Mouse (Mus musculus) kidney, embryonic 16.5 days (tissue): Measurements from ENCODE around the gene Rbms3. TPM values are rescaled to one million over a fixed set of nuclear protein-coding genes. Genes with fewer than 3 reads are reported as not detected.

Source experiments
- ATAC-seq: fragments of 200-750 bp; cut with Nextera tagmentation; 2 replicates; pipeline ENCODE4 v1.8.0; 2017; ENCODE audit warnings: moderate TSS enrichment; ENCODE audit not compliant: low FRiP score, low TSS enrichment
- H3K27ac ChIP-seq: fragments of 300-500 bp; sonication (generic); 2 replicates; pipeline ENCODE4 v1.5.1; 2014; ENCODE audit warnings: low read length
- H3K27me3 ChIP-seq: fragments of 300-500 bp; sonication (generic); 2 replicates; pipeline ENCODE4 v1.6.1; 2014; ENCODE audit warnings: low read length, control low read depth, mixed read lengths; ENCODE audit not compliant: insufficient read depth
- H3K36me3 ChIP-seq: fragments of 300-500 bp; sonication (generic); 2 replicates; pipeline ENCODE4 v1.6.1; 2014; ENCODE audit warnings: low read length, control low read depth, mixed read lengths; ENCODE audit not compliant: insufficient read depth
- H3K4me1 ChIP-seq: fragments of 300-500 bp; sonication (generic); 2 replicates; pipeline ENCODE4 v1.6.1; 2014; ENCODE audit warnings: low read length, control low read depth, mixed read lengths; ENCODE audit not compliant: insufficient read depth
- H3K4me2 ChIP-seq: fragments of 300-500 bp; sonication (generic); replicated peaks from 2 replicates; pipeline ENCODE4 v1.6.1; 2014; ENCODE audit warnings: low read depth, low read length
- H3K4me3 ChIP-seq: fragments of 300-500 bp; sonication (generic); 2 replicates; pipeline ENCODE4 v1.5.1; 2014; ENCODE audit warnings: mild to moderate bottlenecking, low read length
- H3K9ac ChIP-seq: fragments of 300-500 bp; sonication (generic); replicated peaks from 2 replicates; pipeline ENCODE4 v1.6.1; 2014; ENCODE audit warnings: low read length
- H3K9me3 ChIP-seq: fragments of 300-500 bp; sonication (generic); 2 replicates; pipeline ENCODE4 v1.6.1; 2016; ENCODE audit warnings: low read length, control low read depth
- WGBS: fragments of 180-500 bp; shearing (Covaris S2); extraction: QIAGEN DNeasy Blood & Tissue Kit; methylation state at CpG from one replicate; pipeline ENCODE4 v1.1.7; 2014; 5-methylcytosine and 5-hydroxymethylcytosine counted together
- polyA plus RNA-seq: library from polyadenylated mRNA; unstranded; fragments of >200 nt; fragmentation: Nextera tagmentation; extraction: Ambion mirVana; gene quantifications from 2 replicates; pipeline ENCODE4 v1.2.1, GENCODE M21; 2015

Rbms3 gene
- polyA plus RNA-seq, 1 experiment from 2014 or later, result 81.9 TPM

DNA sequence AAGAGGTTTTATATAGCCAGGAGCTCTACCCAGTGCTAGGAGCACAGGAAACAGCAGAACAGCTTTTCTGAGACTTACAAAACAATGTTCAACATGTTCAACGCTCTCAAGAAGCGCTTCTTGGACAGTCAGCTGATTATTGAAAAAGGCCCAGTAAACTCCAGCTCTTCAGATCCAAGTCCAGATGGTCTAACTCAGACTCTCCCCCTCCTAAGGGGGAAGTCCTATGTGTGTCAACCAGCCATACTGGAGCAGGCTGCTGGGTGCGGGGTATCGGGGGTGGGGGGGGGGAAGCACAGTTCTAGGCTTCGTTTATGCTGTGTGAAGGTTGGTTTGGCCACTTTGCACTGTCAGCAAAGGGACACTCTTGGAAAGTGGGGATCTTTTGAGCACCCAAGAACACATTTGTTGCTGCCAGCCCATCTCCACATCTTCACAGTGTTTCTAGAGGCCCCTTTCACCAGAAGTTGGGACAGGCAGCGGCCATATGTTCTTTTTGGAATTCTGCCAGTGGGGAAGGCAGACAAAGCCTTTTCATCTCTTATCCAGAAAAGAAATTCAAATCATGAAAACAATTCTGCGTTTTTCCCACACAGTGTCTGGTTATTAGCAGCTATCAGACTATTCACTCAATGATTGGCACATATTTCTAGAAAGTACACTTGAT, 485.5 kb downstream of the Rbms3 start:
- 59% methylated on average over 7 of the region's 7 CpGs for WGBS
- peak; percentile 69 for ATAC-seq
- no peak overlapping the region for H3K9ac ChIP-seq
- no peak overlapping the region for H3K4me2 ChIP-seq
- peak overlapping the region; percentile 37 for H3K27ac ChIP-seq
- peaks cover 15% of the 10 kb centered on the region for H3K4me1 ChIP-seq
- H3K9me3 ChIP-seq, result no peaks in the 10 kb centered on the region
- H3K36me3 ChIP-seq, result peaks cover 6% of the 10 kb centered on the region; the same call in 1 of the 2 replicates
- no peak overlapping the region for H3K4me3 ChIP-seq
- no peaks in the 10 kb centered on the region for H3K27me3 ChIP-seq

DNA sequence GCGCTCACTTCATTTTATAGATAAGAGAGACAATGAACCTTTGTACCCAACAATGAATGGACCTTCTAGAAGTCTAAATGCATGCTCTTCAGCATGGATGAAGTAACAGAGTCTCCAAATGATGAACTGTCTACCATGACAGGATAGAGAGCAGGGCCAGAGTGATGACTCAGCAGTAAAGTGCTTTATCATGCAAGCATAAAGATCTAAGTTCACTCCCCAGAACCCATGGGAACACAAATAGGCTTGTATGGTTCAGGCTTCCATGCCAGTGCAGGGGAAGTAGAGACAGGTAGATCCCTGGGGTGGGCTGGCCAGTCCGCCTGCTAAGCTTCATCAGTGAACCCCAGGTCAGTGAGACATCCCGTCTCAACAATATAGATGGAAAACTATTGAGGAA, 489.7 kb downstream of the Rbms3 start:
- H3K4me3 ChIP-seq, result no peak overlapping the region
- ATAC-seq, result no peak
- WGBS, result 90% methylated on average over 3 of the region's 3 CpGs
- H3K9ac ChIP-seq, result no peak overlapping the region
- H3K9me3 ChIP-seq, result no peaks in the 10 kb centered on the region
- no peak overlapping the region for H3K27ac ChIP-seq
- H3K36me3 ChIP-seq, result peaks cover 6% of the 10 kb centered on the region; the same call in 1 of the 2 replicates
- no peak overlapping the region for H3K4me2 ChIP-seq
- peaks cover 19% of the 10 kb centered on the region for H3K4me1 ChIP-seq
- H3K27me3 ChIP-seq, result no peaks in the 10 kb centered on the region

DNA sequence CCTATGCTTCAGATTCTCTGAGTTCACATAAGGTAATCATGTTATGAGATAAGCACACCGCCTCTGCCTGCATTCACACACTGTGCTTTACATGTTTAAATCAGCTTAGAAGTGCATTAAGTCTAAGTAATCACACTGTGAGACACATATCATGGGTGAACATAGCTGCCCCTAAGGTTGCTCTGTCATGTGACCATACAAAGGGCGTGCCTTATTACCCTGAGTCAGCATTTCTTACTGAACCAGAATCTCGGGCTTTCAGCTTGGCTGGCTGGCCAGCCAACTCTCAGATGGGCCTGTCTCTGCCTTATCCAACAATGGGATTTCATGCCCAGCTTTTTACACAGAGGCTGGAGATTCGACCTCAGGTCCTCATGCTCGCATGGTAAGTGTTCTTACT, 493.3 kb downstream of the Rbms3 start:
- Histone ChIP-seq H3K4me3 (no peak overlapping the region), H3K9me3 (no peaks in the 10 kb centered on the region), H3K9ac (no peak overlapping the region), H3K27me3 (no peaks in the 10 kb centered on the region), H3K27ac (no peak overlapping the region), H3K4me1 (peaks cover 17% of the 10 kb centered on the region), H3K4me2 (no peak overlapping the region), H3K36me3 (no peaks in the 10 kb centered on the region; the same call in 1 of the 2 replicates)
- ATAC-seq, result no peak
- 74% methylated on average over 5 of the region's 5 CpGs for WGBS

DNA sequence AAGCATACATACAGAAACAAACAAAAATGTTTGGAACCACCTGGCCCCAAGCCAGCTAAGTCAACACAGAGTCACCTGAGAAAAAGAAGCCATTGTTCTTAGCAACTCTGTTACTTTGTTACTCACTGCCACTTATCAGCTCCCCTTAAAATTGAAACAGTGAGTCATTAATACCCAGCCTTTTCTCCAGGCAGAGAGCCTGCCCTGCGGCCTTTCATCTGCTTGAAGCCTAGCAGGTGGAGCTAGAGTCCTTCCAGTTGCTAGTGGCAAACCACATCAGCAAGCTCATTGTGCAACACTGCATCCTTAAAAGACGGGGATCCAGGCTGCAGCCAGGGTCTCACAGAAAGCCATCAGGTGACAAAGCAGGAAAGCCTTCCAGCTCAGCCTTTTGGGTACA, 495.7 kb downstream of the Rbms3 start:
- Histone ChIP-seq H3K4me3 (no peak overlapping the region), H3K27ac (no peak overlapping the region)

DNA sequence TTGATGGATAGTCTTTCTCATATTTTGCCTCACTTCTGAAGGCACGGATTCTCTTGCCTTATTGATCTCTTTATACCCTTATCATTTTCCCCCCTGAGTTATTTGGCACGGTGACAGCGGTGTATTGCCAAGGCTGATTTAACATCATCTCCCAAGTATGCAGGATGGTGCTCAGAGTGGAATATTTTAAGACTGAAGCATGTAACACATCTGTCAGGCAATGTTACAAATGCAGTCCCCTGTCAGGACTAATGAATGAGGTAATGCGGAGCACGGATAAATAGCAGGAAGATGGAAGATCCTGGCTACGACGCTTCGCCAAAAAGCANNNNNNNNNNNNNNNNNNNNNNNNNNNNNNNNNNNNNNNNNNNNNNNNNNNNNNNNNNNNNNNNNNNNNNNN, 502.9 kb downstream of the Rbms3 start:
- no peak overlapping the region for H3K4me3 ChIP-seq
- ATAC-seq, result no peak
- H3K4me2 ChIP-seq, result no peak overlapping the region

More for the DNA sequence above, 495.7 kb downstream of the Rbms3 start:
- H3K9ac ChIP-seq, result no peak overlapping the region
- H3K4me1 ChIP-seq, result peaks cover 17% of the 10 kb centered on the region
- H3K9me3 ChIP-seq, result no peaks in the 10 kb centered on the region
- no peaks in the 10 kb centered on the region for H3K27me3 ChIP-seq
- H3K36me3 ChIP-seq, result no peaks in the 10 kb centered on the region
- 48% methylated on average over 2 of the region's 2 CpGs for WGBS
- ATAC-seq, result 0 out of 2 replicates have a peak, but pooled peaks have one; percentile 23
- no peak overlapping the region for H3K4me2 ChIP-seq

DNA sequence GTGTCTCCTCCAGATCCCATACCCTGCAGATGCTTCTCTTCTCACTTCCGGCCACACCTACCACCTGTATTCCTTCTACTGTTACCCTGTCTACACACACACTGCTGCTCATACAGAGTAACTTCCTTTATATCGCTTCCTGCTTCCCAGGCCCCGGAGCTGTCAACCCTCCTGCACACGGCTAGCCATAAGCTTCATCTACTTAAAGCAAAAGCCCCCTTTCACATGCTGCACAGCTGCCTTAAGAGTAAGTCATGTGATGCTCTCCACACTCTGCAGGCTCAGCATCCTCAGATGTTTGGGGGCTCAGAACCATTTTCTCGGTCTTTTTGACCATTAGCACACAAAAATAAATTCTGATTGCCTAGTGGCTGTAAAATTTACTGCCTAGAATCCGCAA, 503.9 kb downstream of the Rbms3 start:
- Histone ChIP-seq H3K9ac (no peak overlapping the region), H3K4me1 (peaks cover 9% of the 10 kb centered on the region), H3K36me3 (no peaks in the 10 kb centered on the region), H3K9me3 (no peaks in the 10 kb centered on the region), H3K4me3 (no peak overlapping the region), H3K27me3 (no peaks in the 10 kb centered on the region), H3K27ac (no peak overlapping the region), H3K4me2 (no peak overlapping the region)
- ATAC-seq, result no peak
- WGBS, result 64% methylated on average over 6 of the region's 6 CpGs

More for the DNA sequence above, 502.9 kb downstream of the Rbms3 start:
- no peak overlapping the region for H3K9ac ChIP-seq
- 64% methylated on average over 8 of the region's 8 CpGs for WGBS
- no peaks in the 10 kb centered on the region for H3K27me3 ChIP-seq
- H3K4me1 ChIP-seq, result peaks cover 9% of the 10 kb centered on the region; the same call in 1 of the 2 replicates
- H3K9me3 ChIP-seq, result no peaks in the 10 kb centered on the region
- H3K36me3 ChIP-seq, result no peaks in the 10 kb centered on the region
- no peak overlapping the region for H3K27ac ChIP-seq

DNA sequence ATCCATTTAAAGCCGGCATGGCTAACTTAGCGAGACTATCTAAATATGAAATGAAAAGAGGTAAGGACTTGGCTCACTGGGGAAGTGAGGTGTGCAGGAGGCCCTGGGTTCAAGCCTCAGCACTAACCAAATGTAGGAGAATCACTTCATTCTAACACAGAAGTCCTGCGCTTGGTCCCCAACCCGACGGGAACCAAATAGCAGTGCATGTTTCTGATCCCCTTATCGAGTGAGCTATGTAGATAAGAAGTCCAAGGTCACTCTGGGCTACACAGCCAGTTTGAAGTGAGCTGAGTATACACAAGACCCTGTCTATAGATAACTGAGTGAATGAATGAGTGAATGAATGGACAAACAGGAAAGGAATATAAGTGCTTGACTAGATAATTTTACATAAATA, 508.1 kb downstream of the Rbms3 start:
- Histone ChIP-seq H3K4me1 (peaks cover 9% of the 10 kb centered on the region; the same call in 1 of the 2 replicates), H3K27me3 (no peaks in the 10 kb centered on the region), H3K9ac (no peak overlapping the region), H3K9me3 (no peaks in the 10 kb centered on the region), H3K4me2 (no peak overlapping the region), H3K27ac (no peak overlapping the region), H3K36me3 (no peaks in the 10 kb centered on the region), H3K4me3 (no peak overlapping the region)
- ATAC-seq, result no peak
- 86% methylated on average over 6 of the region's 6 CpGs for WGBS

DNA sequence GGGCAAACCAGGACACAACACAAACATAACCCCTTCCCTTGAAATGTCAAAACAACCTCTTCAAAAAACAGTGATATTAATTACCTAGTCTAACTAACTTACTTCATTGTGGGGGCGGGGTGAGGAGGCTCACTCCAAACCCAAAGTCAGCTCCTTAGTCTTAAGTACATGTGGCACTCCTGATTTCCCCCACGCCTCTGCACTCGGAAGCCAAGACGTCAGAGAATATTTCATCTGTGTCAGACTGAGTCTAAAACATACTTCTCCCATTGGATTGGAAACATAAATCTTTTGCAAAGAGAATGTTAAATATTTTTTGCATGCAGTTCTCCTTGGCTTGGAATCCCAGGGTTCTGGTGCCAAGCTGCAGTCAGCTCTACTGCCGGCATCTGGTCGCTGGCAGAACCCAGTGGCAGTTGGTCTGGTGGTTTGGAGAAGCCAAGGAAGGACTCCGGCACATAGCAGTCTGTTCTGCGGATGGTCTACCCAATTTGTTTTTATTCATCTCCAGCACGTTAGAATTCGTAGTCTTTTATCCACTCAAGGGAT, 512.5 kb downstream of the Rbms3 start:
- 78% methylated on average over 10 of the region's 10 CpGs for WGBS
- Histone ChIP-seq H3K4me3 (no peak overlapping the region), H3K9ac (no peak overlapping the region), H3K27me3 (no peaks in the 10 kb centered on the region), H3K4me2 (no peak overlapping the region), H3K36me3 (no peaks in the 10 kb centered on the region), H3K27ac (no peak overlapping the region), H3K9me3 (no peaks in the 10 kb centered on the region), H3K4me1 (peaks cover 26% of the 10 kb centered on the region)
- no peak for ATAC-seq

DNA sequence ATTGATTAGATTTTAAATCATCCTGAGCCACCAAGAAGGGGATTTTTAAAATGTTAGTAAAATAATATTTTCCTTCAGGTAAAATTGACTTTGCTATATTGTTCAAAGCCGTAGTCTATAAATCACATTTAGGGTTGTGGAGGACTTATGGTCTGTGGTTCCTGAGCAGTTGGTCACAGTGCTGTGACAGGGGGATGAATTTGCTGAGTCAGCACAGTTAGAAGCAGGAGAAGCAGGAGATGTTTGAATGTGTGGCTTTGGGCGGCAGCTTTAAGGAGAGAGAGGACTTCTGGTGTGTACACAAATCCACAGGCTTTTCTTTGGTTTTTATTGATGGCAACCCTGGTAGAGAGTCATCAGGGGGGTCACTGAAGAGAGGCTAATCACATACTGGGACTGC, 514.1 kb downstream of the Rbms3 start:
- Histone ChIP-seq H3K27ac (peak overlapping the region; percentile 38; the same call in 1 of the 2 replicates), H3K9me3 (no peaks in the 10 kb centered on the region), H3K4me3 (no peak overlapping the region), H3K9ac (no peak overlapping the region), H3K36me3 (no peaks in the 10 kb centered on the region), H3K4me2 (no peak overlapping the region), H3K27me3 (no peaks in the 10 kb centered on the region), H3K4me1 (peaks cover 26% of the 10 kb centered on the region)
- ATAC-seq, result no peak
- 52% methylated on average over 2 of the region's 2 CpGs for WGBS

DNA sequence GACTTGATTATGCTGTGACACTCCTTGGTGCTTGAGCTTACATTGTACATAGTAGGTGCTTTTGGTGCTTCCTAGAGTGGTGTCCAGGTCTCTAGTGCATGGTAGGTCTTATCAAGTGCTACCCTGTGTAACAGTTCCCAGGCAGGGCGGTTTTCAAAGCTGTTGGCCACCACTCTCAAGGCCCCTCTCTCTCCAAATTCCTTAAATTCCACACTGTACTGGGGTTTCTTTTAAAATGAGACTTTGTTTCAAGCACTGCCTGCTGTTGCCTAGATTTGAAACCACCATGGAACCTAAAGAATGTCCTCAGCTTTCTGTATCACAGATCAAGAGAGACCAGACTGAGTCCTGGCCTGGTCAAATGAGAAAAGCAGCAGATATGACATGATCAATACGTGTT, 516.1 kb downstream of the Rbms3 start:
- no peak; the same call in 1 of the 2 replicates for ATAC-seq
- H3K4me1 ChIP-seq, result peaks cover 26% of the 10 kb centered on the region
- no peaks in the 10 kb centered on the region for H3K9me3 ChIP-seq
- peak overlapping the region; percentile 44; the same call in 1 of the 2 replicates for H3K27ac ChIP-seq
- no peaks in the 10 kb centered on the region for H3K27me3 ChIP-seq
- H3K9ac ChIP-seq, result no peak overlapping the region
- H3K4me3 ChIP-seq, result no peak overlapping the region
- no peak overlapping the region for H3K4me2 ChIP-seq
- 57% methylated on average over 2 of the region's 2 CpGs for WGBS
- H3K36me3 ChIP-seq, result peaks cover under 1% of the 10 kb centered on the region; the same call in 1 of the 2 replicates
